Mouse (Mus musculus) bone marrow, adult 2 months (tissue): ENCODE measurements around the gene Tjp1. TPM values are rescaled to one million over a fixed set of nuclear protein-coding genes. Genes with fewer than 3 reads are reported as not detected.

ENCODE experiments used
- H3K27ac ChIP-seq: fragments of 200-500 bp; 2 replicates; pipeline ENCODE4 v1.5.1; 2012; ENCODE audit warnings: low read depth, mild to moderate bottlenecking, control low read depth, inconsistent platforms, low read length; ENCODE audit not compliant: control insufficient read depth, poor library complexity, insufficient read depth
- H3K4me1 ChIP-seq: fragments of 200-500 bp; 2 replicates; pipeline ENCODE4 v1.6.1; 2011; ENCODE audit warnings: low read length; ENCODE audit not compliant: control insufficient read depth, insufficient read depth
- H3K4me3 ChIP-seq: fragments of 200-500 bp; replicated peaks from 2 replicates; pipeline ENCODE3; 2011; ENCODE audit warnings: mild to moderate bottlenecking, low read depth, low read length, control low read depth; ENCODE audit not compliant: control insufficient read depth
- CTCF ChIP-seq: fragments of 200-500 bp; IDR thresholded peaks from 2 replicates; pipeline ENCODE4 v1.5.1; 2011; ENCODE audit warnings: low read length, control low read depth; ENCODE audit not compliant: control insufficient read depth, insufficient read depth
- POLR2A ChIP-seq: fragments of 200-500 bp; IDR thresholded peaks from 2 replicates; pipeline ENCODE4 v1.6.1; 2011; ENCODE audit warnings: low read depth, mild to moderate bottlenecking, control low read depth, low read length, borderline replicate concordance; ENCODE audit not compliant: control insufficient read depth
- WGBS: fragments of 180-500 bp; shearing (Covaris S2); methylation state at CpG from one replicate; pipeline ENCODE4 v1.1.7; 2018; 5-methylcytosine and 5-hydroxymethylcytosine counted together
- polyA plus RNA-seq: library from polyadenylated mRNA; stranded (reverse); fragments of >200 nt; gene quantifications from 2 replicates; pipeline ENCODE4 v1.2.4, GENCODE M21; 2011; ENCODE audit warnings: low replicate concordance; ENCODE audit not compliant: missing spikeins, insufficient read depth, insufficient read length

The Tjp1 gene
- polyA plus RNA-seq, 1 experiment = 16.9 TPM

GRCm38 (mm10) chr7:65395891-65396290 is 131.7 kb downstream of the Tjp1 start:
- Histone ChIP-seq H3K4me1 (no peaks in the 10 kb centered on the region; the same call in 1 of the 2 replicates), H3K4me3 (no peak overlapping the region), H3K27ac (no peak overlapping the region)
- 74% methylated on average over 4 of the region's 4 CpGs for WGBS
- no peak for TF ChIP-seq POLR2A
- TF ChIP-seq CTCF = no peak

GRCm38 (mm10) chr7:65395166-65395565 is 132.4 kb downstream of the Tjp1 start:
- Histone ChIP-seq H3K4me3 (no peak overlapping the region), H3K27ac (no peak overlapping the region), H3K4me1 (no peaks in the 10 kb centered on the region; the same call in 1 of the 2 replicates)
- WGBS = 84% methylated on average over 5 of the region's 5 CpGs
- TF ChIP-seq POLR2A (no peak), CTCF (no peak)

DNA sequence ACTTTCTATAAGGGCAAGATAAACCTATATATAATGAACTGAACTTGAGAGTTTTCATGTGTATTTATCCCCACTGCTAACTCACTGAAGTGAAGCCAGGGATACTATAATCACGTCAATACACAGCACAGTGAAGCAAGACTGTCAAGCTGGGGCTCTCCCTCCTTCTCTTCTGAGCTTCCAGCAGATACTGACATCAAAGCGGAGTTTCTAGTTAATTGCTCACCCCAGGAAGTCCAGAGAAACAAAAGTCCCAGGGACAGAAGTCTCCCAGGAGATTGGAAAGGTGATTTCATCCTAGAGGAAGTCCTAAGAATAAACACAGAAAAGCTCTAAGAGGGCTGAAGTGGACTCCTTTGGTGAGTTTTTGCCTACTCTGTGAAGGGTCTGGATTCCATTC is 132.9 kb downstream of the Tjp1 start:
- WGBS = 66% methylated on average over 2 of the region's 2 CpGs
- TF ChIP-seq CTCF (no peak), POLR2A (no peak)
- H3K4me1 ChIP-seq = no peaks in the 10 kb centered on the region; the same call in 1 of the 2 replicates
- H3K27ac ChIP-seq = no peak overlapping the region
- H3K4me3 ChIP-seq = no peak overlapping the region

DNA sequence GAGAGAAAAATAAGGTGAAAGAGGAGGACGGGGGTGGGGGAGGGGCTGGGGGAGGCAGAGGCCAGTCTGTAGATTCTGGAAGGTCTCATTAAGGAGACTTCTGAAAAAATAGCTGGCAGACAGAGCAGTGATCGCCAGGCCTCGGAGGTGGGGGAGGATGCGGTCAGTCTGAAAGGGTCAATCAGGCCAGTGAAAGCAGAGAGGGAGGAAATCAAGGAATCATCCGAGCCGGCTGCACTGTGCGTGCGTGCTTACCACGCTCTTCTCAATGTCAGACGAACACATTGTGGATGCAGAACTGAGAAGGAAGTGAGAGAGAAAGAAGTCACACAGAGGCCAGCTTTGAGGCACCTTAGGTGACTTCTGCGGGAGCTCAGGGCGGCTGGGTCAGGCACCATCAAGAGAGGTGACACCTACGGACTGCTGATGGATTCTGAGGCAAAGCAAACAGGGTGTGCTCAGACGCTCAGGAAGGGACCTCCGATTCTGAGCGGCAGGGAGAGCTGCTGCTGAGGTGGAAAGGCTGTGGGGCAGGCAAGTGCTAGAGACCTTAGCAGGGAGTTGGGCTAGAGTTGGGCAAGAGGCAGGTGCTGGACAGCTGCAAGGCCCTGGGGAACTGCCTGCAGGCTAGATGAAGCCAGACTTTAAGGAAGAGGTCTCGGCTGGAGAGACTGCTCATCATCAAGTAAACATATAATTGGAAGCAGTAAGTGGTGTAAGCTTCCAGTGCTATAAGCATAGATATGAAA is 133.7 kb downstream of the Tjp1 start:
- Histone ChIP-seq H3K4me1 (no peaks in the 10 kb centered on the region; the same call in 1 of the 2 replicates), H3K4me3 (no peak overlapping the region), H3K27ac (no peak overlapping the region)
- 11% methylated on average over 17 of the region's 17 CpGs for WGBS
- TF ChIP-seq CTCF = no peak
- no peak for TF ChIP-seq POLR2A

DNA sequence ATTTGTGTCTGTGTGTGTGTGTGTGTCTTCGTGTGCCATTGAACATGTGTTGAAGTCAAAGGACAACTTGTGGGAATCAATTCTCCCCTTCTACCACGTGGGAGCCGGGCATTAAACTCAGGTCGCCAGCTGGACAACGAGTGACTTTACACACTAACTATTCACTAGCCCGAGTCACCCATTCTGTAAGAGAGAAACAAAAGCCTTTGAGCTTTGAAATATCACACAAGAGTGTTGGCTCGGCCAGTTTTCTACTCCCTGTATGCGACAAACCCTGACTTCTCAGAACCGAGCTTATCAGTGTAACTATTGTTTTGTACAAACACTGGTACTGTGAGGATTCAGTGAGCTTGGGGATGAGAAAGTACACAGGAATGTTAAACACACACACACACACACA is 134.6 kb downstream of the Tjp1 start:
- Histone ChIP-seq H3K4me3 (no peak overlapping the region), H3K27ac (no peak overlapping the region), H3K4me1 (no peaks in the 10 kb centered on the region; the same call in 1 of the 2 replicates)
- TF ChIP-seq CTCF = no peak
- TF ChIP-seq POLR2A = no peak
- 56% methylated on average over 9 of the region's 9 CpGs for WGBS

- H3K4me3 ChIP-seq = no peak overlapping the region
- TF ChIP-seq CTCF = no peak
- no peak for TF ChIP-seq POLR2A
- H3K4me1 ChIP-seq = no peaks in the 10 kb centered on the region; the same call in 1 of the 2 replicates
- WGBS = 78% methylated on average over 7 of the region's 7 CpGs
- H3K27ac ChIP-seq = no peak overlapping the region
These were observed 138.0 kb downstream of the Tjp1 start for GRCm38 (mm10) chr7:65389539-65389938.

DNA sequence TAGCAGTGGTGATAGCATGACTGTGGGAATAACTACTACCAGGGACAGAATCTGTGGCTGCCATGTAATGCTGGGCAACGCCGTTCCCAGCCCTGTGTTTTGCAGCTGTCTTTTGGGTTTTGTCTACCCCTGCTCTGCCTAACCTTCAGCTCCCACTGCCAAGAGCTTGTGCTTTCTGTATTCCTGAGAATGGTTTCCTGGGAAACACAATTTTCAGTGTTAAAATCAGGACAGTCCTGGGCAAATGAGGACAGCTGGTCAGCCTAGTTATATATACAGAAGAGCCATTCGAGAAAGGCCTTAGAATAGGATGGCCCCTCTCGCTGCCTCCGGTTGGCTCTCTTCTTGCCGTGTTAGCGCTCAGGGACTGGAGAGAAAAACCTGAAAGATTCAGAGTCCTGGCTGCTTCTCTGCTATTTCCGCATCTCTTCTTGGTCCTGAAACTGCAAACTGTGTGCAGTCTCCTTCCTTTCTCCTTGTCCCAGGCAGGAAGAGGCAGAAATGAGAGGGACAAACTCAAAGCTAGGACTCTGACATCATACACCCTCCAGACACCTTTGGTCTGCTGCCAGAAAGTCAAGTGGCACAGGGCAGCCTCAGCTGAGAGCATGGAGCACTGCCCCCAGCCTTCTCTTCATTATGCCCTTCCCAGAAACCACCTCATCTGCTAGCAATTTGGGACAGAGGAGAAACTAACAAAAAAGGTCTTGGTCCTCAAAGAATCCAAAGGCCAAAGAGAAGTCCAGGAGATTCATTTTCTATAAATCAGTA is 139.2 kb downstream of the Tjp1 start:
- 83% methylated on average over 8 of the region's 8 CpGs for WGBS
- no peak for TF ChIP-seq CTCF
- TF ChIP-seq POLR2A = no peak
- no peaks in the 10 kb centered on the region for H3K4me1 ChIP-seq

DNA sequence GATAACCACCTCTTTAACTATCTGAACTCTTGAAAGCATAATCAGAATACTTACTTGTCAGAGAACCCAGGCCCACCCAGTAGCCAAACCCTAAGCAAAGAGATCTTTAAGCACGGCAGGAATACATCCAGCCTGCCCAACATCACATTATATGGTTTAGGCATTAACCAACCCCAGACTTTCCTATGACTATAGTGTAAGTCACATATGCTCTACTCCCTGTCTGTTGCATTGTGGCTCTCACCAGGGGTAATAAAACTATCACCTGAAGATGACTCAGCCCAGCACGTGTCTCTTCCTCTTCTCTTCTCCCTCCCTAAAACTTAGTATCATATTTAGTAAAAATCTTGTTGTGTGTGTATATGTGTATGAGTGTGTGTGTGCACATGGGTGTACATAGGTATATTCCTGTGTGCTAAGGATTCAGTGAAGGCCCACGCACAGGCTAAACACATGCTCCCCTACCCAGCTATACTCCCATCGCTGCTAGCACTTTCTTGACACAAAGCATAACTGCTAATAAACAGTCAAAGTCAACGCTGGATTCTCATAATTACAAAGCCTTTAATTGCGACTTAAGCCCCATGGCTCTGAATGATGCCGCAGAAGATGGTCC is 139.9 kb downstream of the Tjp1 start:
- Histone ChIP-seq H3K27ac (no peak overlapping the region), H3K4me1 (no peaks in the 10 kb centered on the region)
- WGBS = 78% methylated on average over 7 of the region's 7 CpGs

More for the DNA sequence above, 139.2 kb downstream of the Tjp1 start:
- Histone ChIP-seq H3K4me3 (no peak overlapping the region), H3K27ac (no peak overlapping the region)

More for the DNA sequence above, 139.9 kb downstream of the Tjp1 start:
- no peak overlapping the region for H3K4me3 ChIP-seq
- TF ChIP-seq POLR2A = no peak
- TF ChIP-seq CTCF = no peak
